22 mouse cellular contexts compared by ENCODE assay signal in genomic region chr15:95945951-95946708, GRCm38 (mm10).
DNase-seq lines count a peak whose midpoint lies in the region; ATAC-seq lines count a peak whose summit lies in the region.
"Had no signal": no experiment of that assay in that cellular context is flagged by ENCODE, and none has a peak within 500 bp of the region (broad histone marks: within the 10 kb centered on the region; RNA-seq: fewer than 3 reads in every experiment).

No protein-coding gene starts in this region.

- no peaks in the 10 kb centered on the region for H3K27me3 ChIP-seq in midbrain, embryonic 14.5 days (ENCODE audit: control insufficient read depth, insufficient read depth, low read length)
- no peaks in the 10 kb centered on the region for H3K27me3 ChIP-seq in midbrain, embryonic 10.5 days (ENCODE audit: low read depth, poor library complexity, severe bottlenecking)
- no peaks in the 10 kb centered on the region for H3K27me3 ChIP-seq in forebrain, embryonic 12.5 days
- no peaks in the 10 kb centered on the region for H3K27me3 ChIP-seq in hindbrain, embryonic 13.5 days
- H3K27me3 ChIP-seq in midbrain, embryonic 16.5 days (ENCODE audit: control insufficient read depth, insufficient read depth, low read depth, low read length) = no peaks in the 10 kb centered on the region
- H3K27me3 ChIP-seq: limb, embryonic 12.5 days; liver, embryonic 13.5 days; lung, embryonic 15.5 days; Patski had no signal

- no peak overlapping the region for H3K9ac ChIP-seq in midbrain, embryonic 14.5 days (replicated peaks; ENCODE audit: low read length)
- H3K9ac ChIP-seq in forebrain, embryonic 12.5 days = 0 out of 2 replicates have a peak overlapping the region, but pooled peaks have one; percentile 12
- H3K9ac ChIP-seq in hindbrain, embryonic 13.5 days = no peak overlapping the region
- H3K9ac ChIP-seq in midbrain, embryonic 16.5 days (ENCODE audit: low read depth, low read length) = no peak overlapping the region
- H3K9ac ChIP-seq: limb, embryonic 12.5 days; liver, embryonic 13.5 days; lung, embryonic 15.5 days had no signal

- peaks cover 12% of the 10 kb centered on the region for H3K36me3 ChIP-seq in midbrain, embryonic 14.5 days (ENCODE audit: control insufficient read depth, insufficient read depth, low read length)
- H3K36me3 ChIP-seq in midbrain, embryonic 10.5 days = peaks cover 53% of the 10 kb centered on the region
- peaks cover 38% of the 10 kb centered on the region for H3K36me3 ChIP-seq in forebrain, embryonic 12.5 days (replicated peaks)
- H3K36me3 ChIP-seq in hindbrain, embryonic 13.5 days = peaks cover 41% of the 10 kb centered on the region
- peaks cover 7% of the 10 kb centered on the region for H3K36me3 ChIP-seq in midbrain, embryonic 16.5 days (ENCODE audit: control insufficient read depth, insufficient read depth, low read length)

- no peak overlapping the region for H3K4me3 ChIP-seq in midbrain, embryonic 14.5 days (replicated peaks; ENCODE audit: low read depth, low read length)
- H3K4me3 ChIP-seq in midbrain, embryonic 10.5 days = no peak overlapping the region
- H3K4me3 ChIP-seq in forebrain, embryonic 12.5 days (replicated peaks) = no peak overlapping the region
- H3K4me3 ChIP-seq in hindbrain, embryonic 13.5 days = no peak overlapping the region
- no peak overlapping the region for H3K4me3 ChIP-seq in midbrain, embryonic 16.5 days (ENCODE audit: low read depth, low read length)
- H3K4me3 ChIP-seq: heart, embryonic 10.5 days; limb, embryonic 12.5 days; liver, embryonic 13.5 days; lung, embryonic 15.5 days had no signal

- peak overlapping the region; percentile 61 for H3K27ac ChIP-seq in midbrain, embryonic 14.5 days (replicated peaks; ENCODE audit: low read depth, low read length)
- no peak overlapping the region for H3K27ac ChIP-seq in midbrain, embryonic 10.5 days (replicated peaks)
- peak overlapping the region; percentile 70 for H3K27ac ChIP-seq in forebrain, embryonic 12.5 days
- H3K27ac ChIP-seq in hindbrain, embryonic 13.5 days = peak overlapping the region; percentile 48
- peak overlapping the region; percentile 35; the same call in 1 of the 2 replicates for H3K27ac ChIP-seq in midbrain, embryonic 16.5 days (ENCODE audit: low read length)
- H3K27ac ChIP-seq: heart, embryonic 10.5 days; kidney, postnatal 0 days; limb, embryonic 12.5 days; liver, embryonic 13.5 days; lung, embryonic 15.5 days; macrophage had no signal

- no peak for ATAC-seq in midbrain, embryonic 14.5 days (ENCODE audit: low FRiP score, low TSS enrichment)
- ATAC-seq in forebrain, embryonic 12.5 days (ENCODE audit: low FRiP score) = peak; percentile 53; the same call in 1 of the 2 replicates
- no peak for ATAC-seq in hindbrain, embryonic 13.5 days (ENCODE audit: low FRiP score)
- peak; percentile 67 for ATAC-seq in midbrain, embryonic 16.5 days
- ATAC-seq: activated CD4-positive, CD25-positive, alpha-beta regulatory T cell, adult 4 months; Patski had no signal

- H3K4me2 ChIP-seq in midbrain, embryonic 14.5 days (ENCODE audit: low read length) = no peak overlapping the region
- H3K4me2 ChIP-seq in forebrain, embryonic 12.5 days = no peak overlapping the region
- H3K4me2 ChIP-seq in hindbrain, embryonic 13.5 days = no peak overlapping the region
- no peak overlapping the region for H3K4me2 ChIP-seq in midbrain, embryonic 16.5 days (ENCODE audit: low read length)
- H3K4me2 ChIP-seq: limb, embryonic 12.5 days; liver, embryonic 13.5 days; lung, embryonic 15.5 days had no signal

- peak; percentile 48 for DNase-seq in midbrain, embryonic 14.5 days
- no peak for DNase-seq in midbrain, embryonic 10.5 days (ENCODE audit: low spot score)
- no peak for DNase-seq in adrenal gland, postnatal 36 days
- no peak for DNase-seq in frontal cortex, postnatal 10 days (ENCODE audit: low spot score in 2 of 2)
- no peak for DNase-seq in heart, postnatal 4 days
- DNase-seq: adrenal gland, postnatal 25 days; cerebellum, postnatal 10 days; embryo, embryonic 11 days; gastrocnemius, postnatal 14 days; heart, postnatal 10 days; liver, embryonic 13.5 days; thymus, adult 18-20 months had no signal

- H3K9me3 ChIP-seq in midbrain, embryonic 14.5 days (ENCODE audit: control insufficient read depth, low read length) = no peaks in the 10 kb centered on the region
- H3K9me3 ChIP-seq in midbrain, embryonic 10.5 days (replicated peaks) = no peaks in the 10 kb centered on the region
- no peaks in the 10 kb centered on the region for H3K9me3 ChIP-seq in forebrain, embryonic 12.5 days
- no peaks in the 10 kb centered on the region for H3K9me3 ChIP-seq in hindbrain, embryonic 13.5 days
- H3K9me3 ChIP-seq in midbrain, embryonic 16.5 days (replicated peaks; ENCODE audit: control insufficient read depth, low read length, poor library complexity, severe bottlenecking) = no peaks in the 10 kb centered on the region
- H3K9me3 ChIP-seq: heart, embryonic 10.5 days; limb, embryonic 12.5 days; liver, embryonic 13.5 days; lung, embryonic 15.5 days had no signal

- 47% methylated on average over 11 of the region's 11 CpGs for WGBS in midbrain, embryonic 14.5 days
- WGBS in midbrain, embryonic 10.5 days = 79% methylated on average over 11 of the region's 11 CpGs
- 38% methylated on average over 11 of the region's 11 CpGs for whole genome bisulfite sequencing in forebrain, embryonic 12.5 days
- 53% methylated on average over 11 of the region's 11 CpGs for WGBS in hindbrain, embryonic 13.5 days
- WGBS in midbrain, embryonic 16.5 days = 43% methylated on average over 11 of the region's 11 CpGs

- peaks cover 4% of the 10 kb centered on the region for H3K4me1 ChIP-seq in midbrain, embryonic 14.5 days (ENCODE audit: control insufficient read depth, insufficient read depth, low read length)
- H3K4me1 ChIP-seq in midbrain, embryonic 10.5 days = peaks cover 6% of the 10 kb centered on the region
- H3K4me1 ChIP-seq in forebrain, embryonic 12.5 days = peaks cover 16% of the 10 kb centered on the region
- H3K4me1 ChIP-seq in hindbrain, embryonic 13.5 days (replicated peaks) = peaks cover 14% of the 10 kb centered on the region
- peaks cover 9% of the 10 kb centered on the region for H3K4me1 ChIP-seq in midbrain, embryonic 16.5 days (ENCODE audit: control insufficient read depth, insufficient read depth, low read length)
- H3K4me1 ChIP-seq: liver, embryonic 13.5 days; lung, embryonic 15.5 days had no signal

Comparison
In these comparisons a context has a peak if more than half of its experiments do, and no peak if none do; other contexts are left out.
1. ATAC-seq: peak in forebrain, embryonic 12.5 days (single experiment) and midbrain, embryonic 16.5 days (single experiment); none in midbrain, embryonic 14.5 days (single experiment) and hindbrain, embryonic 13.5 days (single experiment).